Mouse (Mus musculus): Measurements from ENCODE around the gene Bcl2a1a.
"Not testable (repeated sequence)": the region's sequence is repeated elsewhere in the genome, so short reads cannot be mapped to it uniquely, and the experiment has no call there.

The Bcl2a1a gene

GRCm38 (mm10) chr9:88956670-88957153, at the start of gene Bcl2a1a:
Gene Bcl2a1a (plus strand): TSS chr9:88956900.
- not testable (repeated sequence) for DNase-seq (ENCODE audit: low spot score in 2 of 2)

DNA sequence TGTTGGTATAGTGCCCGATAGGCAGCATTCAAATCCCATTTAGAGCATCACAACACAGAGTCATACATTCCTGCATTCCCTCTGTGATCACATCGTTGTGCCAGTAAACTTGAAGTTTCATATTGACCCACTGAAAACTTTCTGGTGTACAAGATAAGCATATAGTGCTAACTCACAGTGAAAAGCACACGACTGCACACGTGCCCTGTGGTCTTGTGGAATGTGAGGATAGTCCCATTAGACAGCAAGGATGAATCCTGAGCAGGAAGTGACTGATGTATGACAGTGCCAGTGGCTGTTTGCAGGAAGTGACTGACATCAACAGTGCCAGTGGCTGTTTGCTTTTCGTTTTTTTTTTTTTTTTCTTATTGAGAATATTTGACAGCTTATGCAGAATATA, 40.1 kb upstream of the Bcl2a1a start:
- DNase-seq (ENCODE audit: low spot score in 2 of 2), result not testable (repeated sequence)

- DNase-seq (ENCODE audit: low spot score in 2 of 2), result peak; percentile 25 to 29
Observed at GRCm38 (mm10) chr9:88938312-88938711, 18.4 kb upstream of the Bcl2a1a start.

DNA sequence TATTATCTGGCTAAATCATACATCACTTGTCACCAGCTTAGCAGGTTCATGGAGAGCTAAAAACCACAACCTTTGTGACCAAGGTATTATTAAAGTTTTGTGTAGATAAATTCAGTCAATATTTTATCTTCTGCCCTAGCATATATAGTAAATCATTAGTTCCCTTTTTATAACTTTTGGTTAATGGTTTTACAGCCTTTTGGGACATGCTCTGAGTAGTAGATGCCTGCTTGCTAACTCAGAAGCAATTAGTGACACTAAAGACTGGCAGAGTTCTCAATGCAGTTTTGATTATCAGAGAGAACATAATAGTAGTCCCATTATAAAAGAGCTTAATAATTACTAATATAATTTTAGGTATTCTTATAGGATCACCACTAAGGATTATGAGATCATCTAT, 5.2 kb upstream of the Bcl2a1a start:
- DNase-seq (ENCODE audit: low spot score in 2 of 2), result not testable (repeated sequence)

DNA sequence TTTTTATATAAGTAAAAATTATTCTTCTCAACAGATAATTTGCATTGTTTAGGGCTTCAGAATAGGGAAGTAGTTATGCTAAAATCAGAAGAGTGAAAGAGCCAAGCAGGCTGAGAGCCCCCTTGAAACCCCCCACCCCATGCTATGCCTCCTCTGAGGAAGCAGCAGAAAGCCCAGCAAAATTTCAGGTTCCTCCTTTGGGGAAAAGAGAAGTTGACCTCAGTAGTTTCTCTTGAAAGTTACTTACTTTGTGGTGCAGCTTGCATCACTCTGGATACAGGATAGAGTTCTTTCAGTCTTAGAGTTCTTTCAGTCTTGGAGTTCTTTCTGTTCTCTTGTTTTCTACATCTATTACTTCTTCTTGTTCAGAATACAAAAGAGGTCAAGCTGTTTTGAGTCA, 3.5 kb upstream of the Bcl2a1a start:
- DNase-seq (ENCODE audit: low spot score in 2 of 2), result not testable (repeated sequence)

DNA sequence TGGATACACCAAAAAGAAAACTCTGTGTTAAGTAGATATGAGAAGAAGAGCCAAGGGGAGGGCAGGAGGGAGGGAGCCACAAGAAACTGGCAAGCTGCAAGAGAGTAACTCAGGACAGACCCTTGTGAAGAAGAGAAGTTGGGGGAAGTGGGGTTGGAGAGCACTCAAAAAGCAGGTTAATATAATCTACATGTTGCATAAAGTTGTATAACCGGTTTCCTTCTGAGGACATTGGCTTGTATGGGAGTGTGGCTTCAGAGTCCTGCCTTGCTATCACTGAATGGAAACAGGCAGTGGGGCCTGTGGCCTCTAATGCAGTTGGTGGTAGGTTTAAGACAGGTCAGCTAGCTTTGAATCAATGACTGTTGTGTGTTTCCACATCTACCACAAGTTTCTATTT, 1.5 kb upstream of the Bcl2a1a start:
- DNase-seq (ENCODE audit: low spot score in 2 of 2), result not testable (repeated sequence)

- DNase-seq (ENCODE audit: low spot score in 2 of 2), result not testable (repeated sequence)
Observed at GRCm38 (mm10) chr9:88956035-88956434, 665 bp upstream of the Bcl2a1a start.

DNA sequence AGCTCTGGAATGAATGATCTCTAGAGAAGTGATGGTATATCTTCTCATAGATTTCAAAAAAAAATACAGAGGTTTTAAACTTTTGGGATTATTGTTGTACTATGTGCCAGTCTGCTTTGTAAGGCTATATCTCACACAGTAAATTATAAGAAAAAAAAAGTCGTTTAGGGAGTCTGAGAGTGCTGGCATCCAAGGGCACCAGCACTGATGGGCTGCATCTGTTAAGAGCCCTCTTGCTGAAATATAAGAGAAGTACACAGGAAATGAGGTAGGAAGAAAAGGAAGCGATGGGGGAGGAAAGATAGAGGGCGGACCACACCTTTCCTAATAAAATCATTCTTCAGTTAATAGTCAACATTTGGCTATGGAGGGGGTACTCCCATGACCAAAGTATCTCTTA, 2.2 kb downstream of the Bcl2a1a start:
- DNase-seq (ENCODE audit: low spot score in 2 of 2), result no peak

DNA sequence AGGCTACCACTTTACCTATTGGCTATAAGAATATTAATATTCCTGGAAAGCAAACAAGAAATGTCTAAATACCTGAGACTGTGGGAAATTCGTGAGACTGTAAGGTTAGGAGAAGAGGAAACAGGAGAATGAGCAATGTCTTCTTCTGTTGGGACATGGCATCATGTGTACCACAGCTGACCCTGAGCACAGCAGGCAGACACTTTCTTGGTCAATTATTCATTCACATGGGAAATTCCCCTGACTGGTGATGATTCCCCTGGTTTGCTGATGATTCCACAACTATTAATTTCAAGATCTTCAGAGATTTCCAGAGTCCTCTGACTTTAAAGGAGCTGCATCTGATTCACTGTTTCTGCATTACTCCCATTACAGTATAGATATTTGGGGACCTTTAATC, 3.3 kb downstream of the Bcl2a1a start:
- DNase-seq (ENCODE audit: low spot score in 2 of 2), result not testable (repeated sequence)

GRCm38 (mm10) chr9:88966462-88966861, 9.8 kb downstream of the Bcl2a1a start:
- DNase-seq (ENCODE audit: low spot score in 2 of 2), result not testable (repeated sequence)

GRCm38 (mm10) chr9:88969502-88969901, 12.8 kb downstream of the Bcl2a1a start:
- not testable (repeated sequence) for DNase-seq (ENCODE audit: low spot score in 2 of 2)

- DNase-seq (ENCODE audit: low spot score in 2 of 2), result not testable (repeated sequence)
Observed at GRCm38 (mm10) chr9:88976875-88977274, 20.2 kb downstream of the Bcl2a1a start.

GRCm38 (mm10) chr9:88979781-88980180, 23.1 kb downstream of the Bcl2a1a start:
- not testable (repeated sequence) for DNase-seq (ENCODE audit: low spot score in 2 of 2)

- DNase-seq (ENCODE audit: low spot score in 2 of 2), result not testable (repeated sequence)
Observed at GRCm38 (mm10) chr9:89001541-89001940, 44.8 kb downstream of the Bcl2a1a start.
